Mouse (Mus musculus) liver, postnatal 0 days (tissue): ENCODE results near the gene Bves.

Experiments used
- CTCF ChIP-seq: sonication (generic); IDR thresholded peaks from 2 replicates; pipeline ENCODE4 v1.5.1; 2016; ENCODE audit warnings: antibody characterized with exemption, low read depth
- EP300 ChIP-seq: IDR thresholded peaks from 2 replicates; pipeline ENCODE4 v1.6.1; 2016; ENCODE audit warnings: antibody characterized with exemption, low read depth, mild to moderate bottlenecking

DNA sequence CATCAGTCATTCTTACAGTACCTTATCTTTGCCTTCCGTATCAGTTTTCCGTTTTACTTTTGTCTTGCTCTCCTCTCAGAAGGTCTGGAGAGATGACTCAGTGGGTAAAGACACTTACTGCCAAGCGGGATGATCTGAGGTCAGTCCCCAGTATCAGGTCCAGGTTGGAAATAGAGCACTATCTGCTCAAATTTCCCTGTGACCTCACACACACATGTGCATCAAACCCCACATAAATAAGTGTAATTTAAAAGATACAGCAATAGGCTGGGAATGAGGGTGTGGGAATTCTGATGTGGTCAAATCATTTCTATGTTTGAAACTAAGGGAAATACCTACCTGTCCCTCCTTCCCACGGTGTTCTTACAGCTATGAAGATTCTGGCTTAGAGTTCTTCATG lies 36.1 kb upstream of the Bves start:
- no peak for TF ChIP-seq CTCF
- TF ChIP-seq EP300 = no peak
